26 mouse cellular contexts compared by ENCODE assay signal in the genomic region with DNA sequence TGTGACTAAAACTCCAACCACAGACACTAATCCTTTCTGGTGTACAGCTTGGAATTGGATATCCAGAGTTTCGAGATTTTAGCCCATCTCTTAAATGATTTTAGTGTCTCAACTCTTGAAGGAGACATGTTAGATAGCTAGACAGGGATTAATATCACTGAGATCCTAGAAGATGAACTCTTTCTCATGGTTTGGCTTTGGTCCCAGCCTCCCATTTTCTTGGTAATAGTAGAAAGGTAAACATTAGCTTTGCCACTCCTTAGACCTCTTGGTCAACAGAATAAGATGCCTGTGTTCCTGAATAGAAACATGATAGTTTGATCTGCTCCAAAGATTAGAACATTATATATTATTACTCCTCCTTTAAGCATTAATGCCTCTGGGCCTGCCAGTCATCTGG.
DNase-seq lines count a peak whose midpoint lies in the region; ATAC-seq lines count a peak whose summit lies in the region.
"Had no signal": no experiment of that assay in that cellular context is flagged by ENCODE, and none has a peak within 500 bp of the region (broad histone marks: within the 10 kb centered on the region; RNA-seq: fewer than 3 reads in every experiment).

No protein-coding gene starts in this region.

- 51% methylated on average over 1 of the region's 1 CpGs for WGBS in embryonic facial prominence, embryonic 14.5 days
- 76% methylated on average over 1 of the region's 1 CpGs for WGBS in embryonic facial prominence, embryonic 10.5 days

- ATAC-seq in embryonic facial prominence, embryonic 14.5 days (ENCODE audit: low read depth) = peak; percentile 37; the same call in 1 of the 2 replicates
- ATAC-seq: forebrain, embryonic 13.5 days; forebrain, embryonic 16.5 days had no signal

- H3K4me3 ChIP-seq in embryonic facial prominence, embryonic 14.5 days (ENCODE audit: low read depth, low read length) = no peak overlapping the region
- H3K4me3 ChIP-seq in embryonic facial prominence, embryonic 10.5 days = no peak overlapping the region
- H3K4me3 ChIP-seq: embryonic facial prominence, embryonic 13.5 days; forebrain, embryonic 10.5 days; forebrain, embryonic 13.5 days; heart, adult 2 months; hindbrain, embryonic 12.5 days; hindbrain, embryonic 15.5 days had no signal

- no peaks in the 10 kb centered on the region for H3K4me1 ChIP-seq in embryonic facial prominence, embryonic 14.5 days (ENCODE audit: control insufficient read depth, insufficient read depth, low read length)
- no peaks in the 10 kb centered on the region for H3K4me1 ChIP-seq in embryonic facial prominence, embryonic 10.5 days
- H3K4me1 ChIP-seq: embryonic facial prominence, embryonic 13.5 days; forebrain, embryonic 10.5 days; forebrain, embryonic 13.5 days; hindbrain, embryonic 12.5 days; hindbrain, embryonic 15.5 days had no signal

- H3K9ac ChIP-seq in embryonic facial prominence, embryonic 14.5 days (ENCODE audit: low read depth, low read length) = no peak overlapping the region
- H3K9ac ChIP-seq: embryonic facial prominence, embryonic 13.5 days; forebrain, embryonic 13.5 days; hindbrain, embryonic 12.5 days; hindbrain, embryonic 15.5 days had no signal

- no peaks in the 10 kb centered on the region for H3K27me3 ChIP-seq in embryonic facial prominence, embryonic 14.5 days (replicated peaks; ENCODE audit: control insufficient read depth, insufficient read depth, low read length)
- no peaks in the 10 kb centered on the region for H3K27me3 ChIP-seq in embryonic facial prominence, embryonic 10.5 days (replicated peaks; ENCODE audit: low read depth, poor library complexity, severe bottlenecking)
- H3K27me3 ChIP-seq: CH12.LX; embryonic facial prominence, embryonic 13.5 days; forebrain, embryonic 13.5 days; hindbrain, embryonic 12.5 days; hindbrain, embryonic 15.5 days had no signal

- DNase-seq in embryonic facial prominence, embryonic 14.5 days (ENCODE audit: low spot score) = peak; percentile 47
- no peak for DNase-seq in embryonic facial prominence, embryonic 10.5 days (ENCODE audit: low spot score)
- peak; percentile 48 for DNase-seq in kidney, adult 9 months
- no peak for DNase-seq in kidney, postnatal 10 days
- DNase-seq in lung, postnatal 36 days = peak; percentile 28
- DNase-seq in lung, postnatal 25 days (ENCODE audit: low spot score) = no peak
- no peak for DNase-seq in left cerebral cortex, adult 11 months (ENCODE audit: low spot score)
- DNase-seq: adrenal gland, adult 2 months; adrenal gland, postnatal 14 days; B cell, adult 2 months; cerebellum, adult 11 months; cerebellum, adult 2 months; cerebellum, adult 9-11 months; cerebellum, postnatal 25 days; gastrocnemius, postnatal 10 days; gastrocnemius, postnatal 36 days; heart, adult 2 months had no signal

- H3K36me3 ChIP-seq in embryonic facial prominence, embryonic 14.5 days (ENCODE audit: control insufficient read depth, insufficient read depth, low read length) = no peaks in the 10 kb centered on the region
- H3K36me3 ChIP-seq in embryonic facial prominence, embryonic 10.5 days (replicated peaks) = no peaks in the 10 kb centered on the region
- H3K36me3 ChIP-seq: embryonic facial prominence, embryonic 13.5 days; forebrain, embryonic 10.5 days; G1E; hindbrain, embryonic 12.5 days; hindbrain, embryonic 15.5 days had no signal

- no peaks in the 10 kb centered on the region for H3K9me3 ChIP-seq in embryonic facial prominence, embryonic 14.5 days (ENCODE audit: control insufficient read depth, low read length)
- no peaks in the 10 kb centered on the region for H3K9me3 ChIP-seq in embryonic facial prominence, embryonic 10.5 days
- H3K9me3 ChIP-seq: embryonic facial prominence, embryonic 13.5 days; forebrain, embryonic 10.5 days; forebrain, embryonic 13.5 days; G1E; hindbrain, embryonic 12.5 days; hindbrain, embryonic 15.5 days had no signal

- no peak overlapping the region for H3K27ac ChIP-seq in embryonic facial prominence, embryonic 14.5 days (replicated peaks; ENCODE audit: low read depth, low read length)
- H3K27ac ChIP-seq in embryonic facial prominence, embryonic 10.5 days (replicated peaks) = no peak overlapping the region
- H3K27ac ChIP-seq: embryonic facial prominence, embryonic 13.5 days; forebrain, embryonic 10.5 days; forebrain, embryonic 13.5 days; heart, adult 2 months; hindbrain, embryonic 12.5 days; hindbrain, embryonic 15.5 days had no signal

- H3K4me2 ChIP-seq in embryonic facial prominence, embryonic 14.5 days (ENCODE audit: low read depth, low read length) = no peak overlapping the region
- H3K4me2 ChIP-seq: embryonic facial prominence, embryonic 13.5 days; forebrain, embryonic 13.5 days; heart, embryonic 11.5 days; hindbrain, embryonic 12.5 days; hindbrain, embryonic 15.5 days had no signal

Comparison
In these comparisons a context has a peak if more than half of its experiments do, and no peak if none do; other contexts are left out.
1. DNase-seq: peak in embryonic facial prominence, embryonic 14.5 days (single experiment), kidney, adult 9 months (single experiment) and lung, postnatal 36 days (single experiment); none in embryonic facial prominence, embryonic 10.5 days (single experiment), kidney, postnatal 10 days (single experiment), lung, postnatal 25 days (single experiment) and left cerebral cortex, adult 11 months (single experiment).